Mouse (Mus musculus) skeletal muscle tissue, adult 2 months (tissue): Measurements from ENCODE around the gene Chd9.

ENCODE experiments used
- DNase-seq: peaks from one replicate; pipeline ENCODE4 v3.0.0-alpha.2; 2012; ENCODE audit warnings: low read depth, low spot score

Gene Chd9

DNA sequence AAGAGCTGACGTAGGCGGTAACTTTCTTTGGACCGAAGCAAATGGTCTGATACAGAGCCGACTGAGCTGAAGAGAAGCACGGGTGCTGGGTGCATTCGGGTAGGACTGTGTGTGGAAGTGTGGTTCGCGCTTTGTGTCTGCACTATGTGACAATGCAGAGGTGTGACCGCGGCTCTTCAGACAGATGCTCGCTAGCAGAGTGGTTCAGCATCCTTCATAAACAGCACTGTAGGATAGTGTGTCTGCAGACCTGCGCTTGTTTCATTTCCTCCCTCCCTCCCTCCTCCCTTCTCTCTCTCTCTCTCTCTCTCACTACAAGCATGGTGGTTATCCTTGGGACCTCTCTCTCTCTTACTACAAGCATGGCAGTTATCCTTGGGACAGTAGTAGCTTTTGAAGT is 254.3 kb downstream of the Chd9 start:
- no peak for DNase-seq

GRCm38 (mm10) chr8:91088452-91088851 is 260.3 kb downstream of the Chd9 start:
- no peak for DNase-seq

DNA sequence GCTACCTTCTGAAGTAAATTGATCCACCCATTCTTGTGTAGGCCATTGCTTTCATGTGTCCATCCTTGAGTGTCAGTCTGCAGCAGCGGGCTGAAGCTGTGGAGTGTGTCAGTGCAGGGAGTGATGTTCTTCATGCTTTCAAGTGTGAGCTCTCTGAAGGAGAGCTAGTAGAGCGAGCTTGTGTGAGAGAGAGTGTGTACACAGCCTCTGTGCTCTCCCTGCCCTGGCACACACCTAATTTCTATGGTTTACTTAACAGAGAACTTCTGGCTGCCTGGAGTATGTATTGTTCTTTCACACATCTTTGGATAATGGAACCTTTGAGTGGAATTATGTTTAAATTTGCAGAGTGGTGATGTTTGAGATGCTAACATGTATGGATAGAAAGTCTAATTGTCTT is 261.4 kb downstream of the Chd9 start:
- DNase-seq, result no peak

DNA sequence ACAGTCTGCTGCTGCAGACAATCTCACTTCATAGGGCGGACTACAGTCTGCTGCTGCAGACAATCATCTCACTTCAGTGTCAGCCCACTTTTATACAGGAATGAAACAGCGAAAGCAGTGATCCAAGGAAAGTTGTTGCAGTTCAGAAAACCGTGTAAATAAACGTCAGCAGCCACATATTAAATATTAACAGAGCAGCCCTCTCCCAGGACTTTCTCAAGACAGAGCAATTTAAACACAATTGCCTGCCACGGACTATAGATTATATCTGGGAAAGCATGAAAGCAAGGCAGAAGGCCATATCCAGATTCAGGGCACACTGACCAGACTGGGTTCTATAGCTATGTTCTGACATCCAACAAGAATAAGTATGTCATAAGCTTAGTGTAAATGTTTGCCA is 266.0 kb downstream of the Chd9 start:
- DNase-seq, result no peak

- DNase-seq, result no peak
These were observed 270.0 kb downstream of the Chd9 start for GRCm38 (mm10) chr8:91098106-91098505.
